Mouse (Mus musculus): Measurements from ENCODE around the gene Atp6v0a2. TPM values are rescaled to one million over a fixed set of nuclear protein-coding genes. Genes with fewer than 3 reads are reported as not detected.
"Not testable (repeated sequence)": the region's sequence is repeated elsewhere in the genome, so short reads cannot be mapped to it uniquely, and the experiment has no call there.

The Atp6v0a2 gene
- polyA plus RNA-seq (2012; ENCODE audit: insufficient read depth, low replicate concordance), result 24.2 and 43.3 TPM in 2 replicates

DNA sequence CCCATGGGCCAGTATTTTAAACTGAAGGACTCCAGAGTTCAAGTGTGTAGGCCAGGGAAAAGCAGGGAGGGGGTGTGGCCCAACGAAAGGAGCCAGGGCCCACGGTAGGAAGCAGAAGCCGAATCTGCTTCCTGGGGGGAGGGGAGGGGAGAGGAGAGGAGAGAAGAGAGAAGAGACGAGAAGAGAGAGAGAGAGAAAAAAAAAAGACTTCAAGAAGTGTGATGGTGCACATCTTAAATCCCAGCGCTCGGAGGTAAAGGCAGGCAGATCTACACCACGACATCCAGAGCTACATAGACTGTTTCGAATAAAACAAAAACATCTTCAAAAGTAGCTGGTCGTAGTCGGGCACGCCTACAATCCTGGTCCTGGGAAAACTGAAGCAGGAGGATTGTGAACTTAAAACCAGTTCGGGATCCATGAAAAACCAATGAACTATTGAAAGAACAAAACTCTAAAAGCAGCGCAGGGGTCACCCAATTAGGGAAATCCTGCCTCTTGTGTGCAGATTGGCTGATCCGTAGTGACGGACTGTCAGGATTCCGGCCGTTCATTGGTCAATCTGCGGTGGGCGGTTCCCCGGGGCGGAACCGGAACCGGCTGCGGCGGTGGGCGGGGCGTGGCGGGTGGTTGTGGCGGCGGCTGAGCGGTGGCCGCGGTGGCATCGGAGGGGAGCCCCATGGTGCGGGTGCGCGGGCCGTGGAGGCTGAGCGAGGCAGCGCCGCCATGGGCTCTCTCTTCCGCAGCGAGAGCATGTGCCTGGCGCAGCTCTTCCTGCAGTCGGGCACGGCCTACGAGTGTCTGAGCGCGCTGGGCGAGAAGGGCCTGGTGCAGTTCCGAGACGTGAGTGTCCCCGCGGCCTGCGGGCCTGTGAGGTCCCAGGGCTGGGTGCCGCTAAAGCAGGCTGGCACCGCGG lies at the start of gene Atp6v0a2:
Gene Atp6v0a2, plus strand, starts transcription at position 129 of the 916 bp plus-strand sequence.
- Histone ChIP-seq H3K27me3 (replicated peaks) (no peaks in the 10 kb centered on the region), H3K4me1 (peaks cover 71% of the 10 kb centered on the region), H3K36me3 (replicated peaks; ENCODE audit: low read length) (peaks cover 27% of the 10 kb centered on the region), H3K9me3 (no peaks in the 10 kb centered on the region), H3K4me3 (replicated peaks) (peak within 1 kb of the TSS; percentile 100)
- TF ChIP-seq FLI1 (IDR thresholded peaks at IDR 0.05; ENCODE audit: low read length) (no peak), GATA1 (IDR thresholded peaks at IDR 0.05; ENCODE audit: borderline replicate concordance, low read length) (no peak)

- H3K9me3 ChIP-seq, result no peaks in the 10 kb centered on the region
- TF ChIP-seq FLI1 (IDR thresholded peaks at IDR 0.05; ENCODE audit: low read length) (peak; percentile 57; the same call in 1 of the 2 replicates), GATA1 (IDR thresholded peaks at IDR 0.05; ENCODE audit: borderline replicate concordance, low read length) (no peak)
- H3K4me1 ChIP-seq, result peaks cover 72% of the 10 kb centered on the region
- H3K4me3 ChIP-seq (replicated peaks), result peak within 1 kb of the TSS; percentile 97
- peaks cover 57% of the 10 kb centered on the region for H3K36me3 ChIP-seq (replicated peaks; ENCODE audit: low read length)
- H3K27me3 ChIP-seq (replicated peaks), result no peaks in the 10 kb centered on the region
Measured at GRCm38 (mm10) chr5:124578633-124579317, 49.6 kb upstream of the Atp6v0a2 start, which contains the start of the genes Eif2b1 and Gtf2h3. TSS of gene Eif2b1 (minus strand) at chr5:124579131. TSS of gene Gtf2h3 (plus strand) at chr5:124579140.

GRCm38 (mm10) chr5:124582515-124582914 lies 45.9 kb upstream of the Atp6v0a2 start:
- TF ChIP-seq FLI1 (IDR thresholded peaks at IDR 0.05; ENCODE audit: low read length), result no peak
- TF ChIP-seq GATA1 (IDR thresholded peaks at IDR 0.05; ENCODE audit: borderline replicate concordance, low read length), result no peak
- H3K36me3 ChIP-seq (replicated peaks; ENCODE audit: low read length), result peaks cover 55% of the 10 kb centered on the region
- H3K4me1 ChIP-seq, result peaks cover 45% of the 10 kb centered on the region
- no peak overlapping the region for H3K4me3 ChIP-seq (replicated peaks)
- H3K27me3 ChIP-seq (replicated peaks), result no peaks in the 10 kb centered on the region
- no peaks in the 10 kb centered on the region for H3K9me3 ChIP-seq

GRCm38 (mm10) chr5:124592768-124593167 lies 35.6 kb upstream of the Atp6v0a2 start:
- TF ChIP-seq GATA1 (IDR thresholded peaks at IDR 0.05; ENCODE audit: borderline replicate concordance, low read length), result no peak
- TF ChIP-seq FLI1 (IDR thresholded peaks at IDR 0.05; ENCODE audit: low read length), result no peak
- Histone ChIP-seq H3K9me3 (no peaks in the 10 kb centered on the region), H3K4me1 (no peaks in the 10 kb centered on the region), H3K4me3 (replicated peaks) (no peak overlapping the region), H3K36me3 (replicated peaks; ENCODE audit: low read length) (peaks cover 90% of the 10 kb centered on the region), H3K27me3 (replicated peaks) (no peaks in the 10 kb centered on the region)

DNA sequence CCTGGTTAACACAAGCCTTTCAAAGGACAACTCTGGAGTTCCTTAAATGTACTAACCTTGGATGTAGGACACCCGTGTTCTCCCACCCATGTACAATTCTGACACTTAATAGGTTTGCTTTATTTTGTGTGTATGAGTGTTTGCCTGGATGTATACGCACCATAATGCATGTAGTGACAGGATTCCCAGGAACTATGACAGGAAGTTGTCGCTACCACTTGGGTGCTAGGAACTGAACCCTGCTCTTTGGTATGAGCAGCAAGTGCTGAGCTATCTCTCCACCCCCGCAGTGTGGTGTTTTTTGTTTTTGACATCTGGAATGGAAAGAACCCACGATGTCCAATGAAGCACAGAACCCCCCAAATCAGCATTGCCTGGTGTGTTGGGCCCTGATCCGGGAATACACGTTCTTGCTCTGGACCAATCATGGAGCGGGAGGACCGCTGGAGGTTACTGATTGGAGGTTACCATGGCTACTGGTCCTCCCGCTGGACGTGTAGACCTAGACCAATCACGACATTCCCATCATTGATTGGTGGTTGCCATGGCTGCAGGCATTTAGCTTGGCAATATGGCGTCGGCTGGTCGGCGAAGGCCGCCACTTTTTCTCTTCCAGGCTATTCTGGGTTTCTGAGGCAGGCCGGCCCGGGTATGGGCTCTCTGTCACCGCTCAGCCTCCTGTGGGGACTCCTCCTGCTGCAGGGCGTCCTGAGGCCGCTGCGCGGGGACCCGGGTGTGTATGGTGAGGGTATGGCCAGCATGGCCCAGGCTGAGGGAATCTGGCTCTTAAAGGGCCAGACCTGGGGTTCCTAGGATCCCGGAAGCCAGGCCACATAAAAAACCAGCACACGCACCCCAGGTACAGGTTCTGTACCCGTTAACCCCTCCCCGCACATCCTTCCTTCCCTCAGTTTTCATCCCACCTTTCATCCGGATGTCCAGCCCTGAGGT lies 29.9 kb upstream of the Atp6v0a2 start:
- Histone ChIP-seq H3K27me3 (replicated peaks) (no peaks in the 10 kb centered on the region), H3K4me3 (replicated peaks) (peak overlapping the region; percentile 84)

DNA sequence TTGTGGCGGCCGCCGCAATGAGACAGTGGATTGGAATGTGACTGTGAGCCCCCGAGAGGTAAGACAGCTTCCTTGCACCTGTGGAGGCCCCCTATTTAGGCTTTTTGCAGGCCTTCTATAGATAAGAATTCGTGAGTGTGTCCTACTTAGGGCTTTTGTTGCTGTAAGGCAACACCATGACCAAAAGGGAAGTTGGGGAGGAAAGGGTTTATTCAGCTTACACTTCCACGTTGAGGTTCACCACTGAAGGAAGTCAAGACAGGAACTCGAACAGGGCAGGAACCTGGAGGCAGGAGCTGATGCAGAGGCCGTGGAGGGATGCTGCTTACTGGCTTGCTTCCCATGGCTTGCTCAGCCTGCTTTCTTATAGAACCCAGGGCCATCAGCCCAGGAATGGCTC lies 28.6 kb upstream of the Atp6v0a2 start:
- H3K4me3 ChIP-seq (replicated peaks), result not testable (repeated sequence)

More for the DNA sequence above, 29.9 kb upstream of the Atp6v0a2 start:
- Histone ChIP-seq H3K36me3 (replicated peaks; ENCODE audit: low read length) (peaks cover 40% of the 10 kb centered on the region), H3K4me1 (peaks cover 17% of the 10 kb centered on the region; the same call in 1 of the 2 replicates), H3K9me3 (peaks cover 11% of the 10 kb centered on the region)
- no peak for TF ChIP-seq FLI1 (IDR thresholded peaks at IDR 0.05; ENCODE audit: low read length)
- no peak for TF ChIP-seq GATA1 (IDR thresholded peaks at IDR 0.05; ENCODE audit: borderline replicate concordance, low read length)

GRCm38 (mm10) chr5:124602349-124602748 lies 26.0 kb upstream of the Atp6v0a2 start:
- Histone ChIP-seq H3K4me1 (peaks cover 27% of the 10 kb centered on the region), H3K27me3 (replicated peaks) (peaks cover 5% of the 10 kb centered on the region), H3K4me3 (replicated peaks) (no peak overlapping the region), H3K9me3 (peaks cover 11% of the 10 kb centered on the region), H3K36me3 (replicated peaks; ENCODE audit: low read length) (peaks cover 2% of the 10 kb centered on the region)
- no peak for TF ChIP-seq GATA1 (IDR thresholded peaks at IDR 0.05; ENCODE audit: borderline replicate concordance, low read length)
- TF ChIP-seq FLI1 (IDR thresholded peaks at IDR 0.05; ENCODE audit: low read length), result no peak

More for the DNA sequence above, 28.6 kb upstream of the Atp6v0a2 start:
- Histone ChIP-seq H3K9me3 (peaks cover 11% of the 10 kb centered on the region), H3K4me1 (peaks cover 25% of the 10 kb centered on the region), H3K36me3 (replicated peaks; ENCODE audit: low read length) (peaks cover 28% of the 10 kb centered on the region)
- H3K27me3 ChIP-seq (replicated peaks), result not testable (repeated sequence)

DNA sequence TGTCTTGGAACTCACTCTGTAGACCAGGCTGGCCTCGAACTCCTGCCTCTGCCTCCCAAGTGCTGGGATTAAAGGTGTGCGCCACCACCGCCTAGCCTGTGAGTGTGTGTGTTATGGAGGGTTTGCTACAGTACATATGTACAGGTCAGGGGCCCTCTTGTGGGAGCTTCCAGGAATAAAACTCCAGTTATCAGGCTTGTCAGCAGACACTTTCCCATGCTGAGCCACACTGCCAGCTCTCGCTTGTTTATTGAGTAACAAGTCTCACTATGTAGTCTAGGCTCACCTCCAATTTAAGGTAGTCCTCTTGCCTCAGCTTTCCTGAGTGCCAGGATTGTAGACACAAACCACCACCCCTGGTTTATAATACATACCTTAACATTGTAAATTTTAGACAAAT lies 24.1 kb upstream of the Atp6v0a2 start:
- Histone ChIP-seq H3K4me1 (peaks cover 17% of the 10 kb centered on the region), H3K36me3 (replicated peaks; ENCODE audit: low read length) (no peaks in the 10 kb centered on the region), H3K9me3 (peaks cover 11% of the 10 kb centered on the region), H3K27me3 (replicated peaks) (peaks cover 9% of the 10 kb centered on the region), H3K4me3 (replicated peaks) (no peak overlapping the region)
- TF ChIP-seq FLI1 (IDR thresholded peaks at IDR 0.05; ENCODE audit: low read length) (no peak), GATA1 (IDR thresholded peaks at IDR 0.05; ENCODE audit: borderline replicate concordance, low read length) (no peak)

DNA sequence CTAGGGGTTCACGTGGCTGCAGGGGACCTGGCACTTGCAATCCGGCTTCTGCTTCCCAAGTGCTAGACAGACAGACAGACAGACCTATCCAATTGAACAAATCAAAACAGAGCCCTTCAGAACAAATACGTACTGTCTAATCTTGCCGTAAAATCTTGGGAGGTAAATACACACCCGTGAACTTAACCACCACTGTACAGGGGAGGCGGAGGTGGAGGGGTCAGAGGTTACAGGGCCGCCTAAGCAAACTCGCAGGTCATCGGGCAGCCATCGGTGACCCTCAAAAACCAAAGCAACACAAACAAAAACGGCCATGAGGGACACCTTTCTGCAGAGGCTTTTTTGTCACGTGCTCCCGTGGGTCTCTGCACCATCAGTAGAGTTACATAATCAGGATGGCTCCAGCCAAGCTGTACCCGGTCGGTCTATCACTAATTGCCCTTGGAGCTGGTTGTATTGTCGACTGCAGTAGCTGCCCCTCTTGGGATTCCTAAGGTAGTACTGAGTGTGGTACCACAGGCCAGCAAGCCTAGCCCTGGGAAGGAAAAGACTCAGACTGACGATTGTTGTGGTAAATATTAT lies 23.2 kb upstream of the Atp6v0a2 start:
- Histone ChIP-seq H3K4me3 (replicated peaks) (no peak overlapping the region), H3K27me3 (replicated peaks) (peaks cover 9% of the 10 kb centered on the region), H3K9me3 (peaks cover 5% of the 10 kb centered on the region), H3K36me3 (replicated peaks; ENCODE audit: low read length) (no peaks in the 10 kb centered on the region), H3K4me1 (peaks cover 13% of the 10 kb centered on the region)
- TF ChIP-seq GATA1 (IDR thresholded peaks at IDR 0.05; ENCODE audit: borderline replicate concordance, low read length) (no peak), FLI1 (IDR thresholded peaks at IDR 0.05; ENCODE audit: low read length) (no peak)
